Mouse (Mus musculus) CD4-positive helper T cell, adult 2 months (primary cell): ENCODE measurements around the gene Supt7l.

ENCODE experiments used
- DNase-seq: peaks from one replicate; pipeline ENCODE4 v3.0.0-alpha.2; 2012; ENCODE audit warnings: low read depth, missing footprints, low spot score

Supt7l gene

GRCm38 (mm10) chr5:31492031-31492430 lies 35.6 kb downstream of the Supt7l start:
- DNase-seq: no peak

- DNase-seq: no peak
These were observed 38.4 kb downstream of the Supt7l start for GRCm38 (mm10) chr5:31489116-31489769.

GRCm38 (mm10) chr5:31487889-31488288 lies 39.7 kb downstream of the Supt7l start:
- DNase-seq: no peak

GRCm38 (mm10) chr5:31485440-31485839 lies 42.2 kb downstream of the Supt7l start, which contains the start of gene 4930548H24Rik:
TSS of gene 4930548H24Rik (plus strand) at chr5:31485740.
- DNase-seq: no peak

- no peak for DNase-seq
These were observed 47.1 kb downstream of the Supt7l start for GRCm38 (mm10) chr5:31480536-31480935.

- DNase-seq: peak; percentile 55
These were observed 57.3 kb downstream of the Supt7l start for GRCm38 (mm10) chr5:31470334-31470733.

GRCm38 (mm10) chr5:31469711-31470110 lies 57.9 kb downstream of the Supt7l start:
- no peak for DNase-seq

GRCm38 (mm10) chr5:31467798-31468197 lies 59.8 kb downstream of the Supt7l start:
- no peak for DNase-seq
